Mouse (Mus musculus) neural tube, embryonic 12.5 days (tissue): ENCODE measurements at regions not wholly inside any gene's neighbourhood (a gene's known extent, or its start where the extent isn't known, plus 50 kb on each side); places are given as distances from the start of the nearest gene placed in this dataset.
"Not testable (repeated sequence)": the region's sequence is repeated elsewhere in the genome, so short reads cannot be mapped to it uniquely, and the experiment has no call there.

Source experiments
- ATAC-seq: fragments of 200-750 bp; cut with Nextera tagmentation; 2 replicates; pipeline ENCODE4 v1.8.0; 2017; ENCODE audit warnings: low read depth, mild to moderate bottlenecking, moderate TSS enrichment, moderate library complexity; ENCODE audit not compliant: low FRiP score
- H3K27ac ChIP-seq: fragments of 300-500 bp; sonication (generic); 2 replicates; pipeline ENCODE4 v1.5.1; 2016
- H3K27me3 ChIP-seq: fragments of 300-500 bp; sonication (generic); replicated peaks from 2 replicates; pipeline ENCODE4 v1.6.1; 2016; ENCODE audit warnings: mild to moderate bottlenecking
- H3K36me3 ChIP-seq: fragments of 300-500 bp; sonication (generic); 2 replicates; pipeline ENCODE4 v1.6.1; 2016; ENCODE audit warnings: mild to moderate bottlenecking
- H3K4me1 ChIP-seq: fragments of 300-500 bp; sonication (generic); 2 replicates; pipeline ENCODE4 v1.6.1; 2016
- H3K4me2 ChIP-seq: fragments of 300-500 bp; sonication (generic); replicated peaks from 2 replicates; pipeline ENCODE4 v1.6.1; 2016; ENCODE audit warnings: mild to moderate bottlenecking
- H3K4me3 ChIP-seq: fragments of 300-500 bp; sonication (generic); 2 replicates; pipeline ENCODE4 v1.5.1; 2016
- H3K9ac ChIP-seq: fragments of 300-500 bp; sonication (generic); 2 replicates; pipeline ENCODE4 v1.6.1; 2016; ENCODE audit warnings: mild to moderate bottlenecking
- H3K9me3 ChIP-seq: fragments of 300-500 bp; sonication (generic); 2 replicates; pipeline ENCODE4 v1.6.1; 2016; ENCODE audit warnings: mild to moderate bottlenecking
- WGBS: fragments of 180-500 bp; shearing (Covaris S2); methylation state at CpG from one replicate; pipeline ENCODE4 v1.1.7; 2016; 5-methylcytosine and 5-hydroxymethylcytosine counted together

DNA sequence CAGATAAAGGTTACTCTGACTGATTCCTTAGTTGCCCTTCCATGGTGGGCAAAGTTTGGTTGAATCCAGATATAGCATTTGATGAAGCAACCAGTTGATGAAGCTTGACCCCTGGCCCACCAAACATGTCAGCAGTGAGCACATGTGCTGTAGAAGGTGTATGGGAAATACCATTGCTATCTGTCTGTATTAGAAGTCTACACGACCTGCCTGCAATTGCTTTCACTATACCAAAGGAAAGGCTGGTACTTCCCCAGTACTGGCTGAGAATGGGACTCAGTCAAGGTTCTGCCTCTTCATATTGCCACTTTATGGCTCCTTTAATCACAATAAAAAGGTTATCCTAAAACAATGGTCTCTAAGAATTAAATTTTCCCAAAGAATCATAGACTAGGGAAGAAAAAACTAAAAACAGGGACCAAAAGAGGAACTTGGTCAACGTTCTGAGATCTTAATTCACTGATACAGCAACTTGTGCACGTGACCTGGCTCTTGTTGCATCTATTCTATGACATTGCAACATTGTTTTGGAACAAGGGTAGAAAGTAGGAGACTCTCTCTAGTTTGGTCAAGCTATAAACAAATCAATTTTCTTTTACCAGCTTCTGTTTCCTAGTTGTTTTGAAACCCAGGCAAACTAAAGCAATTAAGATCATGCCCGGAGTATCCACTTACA is 284.0 kb downstream of the Rapgef2 start:
- Histone ChIP-seq H3K4me3 (no peak overlapping the region), H3K4me1 (no peaks in the 10 kb centered on the region), H3K27ac (no peak overlapping the region), H3K9ac (no peak overlapping the region), H3K27me3 (no peaks in the 10 kb centered on the region), H3K36me3 (no peaks in the 10 kb centered on the region), H3K4me2 (no peak overlapping the region), H3K9me3 (no peaks in the 10 kb centered on the region)
- 89% methylated on average over 4 of the region's 4 CpGs for WGBS
- ATAC-seq, result no peak

DNA sequence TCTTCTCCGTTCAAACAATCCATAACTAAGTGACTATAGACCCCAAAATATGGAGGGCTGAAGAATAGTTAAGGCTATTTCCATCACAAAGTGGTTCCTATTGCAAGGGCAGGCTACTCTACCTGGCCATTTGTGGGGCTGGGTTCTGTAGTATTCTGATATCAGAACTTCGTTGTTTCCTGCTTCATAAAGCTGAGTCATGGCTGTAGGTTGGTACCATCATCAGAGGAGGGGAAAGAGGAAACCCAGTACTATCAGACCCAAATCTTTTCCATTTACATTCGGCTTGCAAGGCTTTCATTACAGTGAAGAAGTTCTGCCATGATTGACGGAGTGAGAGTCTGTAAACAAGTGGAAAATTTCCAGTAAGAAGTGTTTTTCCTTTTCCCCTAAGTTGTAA is 284.6 kb downstream of the Rapgef2 start:
- 86% methylated on average over 4 of the region's 4 CpGs for WGBS
- Histone ChIP-seq H3K27me3 (no peaks in the 10 kb centered on the region), H3K9me3 (no peaks in the 10 kb centered on the region), H3K4me2 (no peak overlapping the region), H3K27ac (no peak overlapping the region), H3K9ac (no peak overlapping the region), H3K4me1 (no peaks in the 10 kb centered on the region), H3K4me3 (no peak overlapping the region), H3K36me3 (no peaks in the 10 kb centered on the region)
- no peak for ATAC-seq

DNA sequence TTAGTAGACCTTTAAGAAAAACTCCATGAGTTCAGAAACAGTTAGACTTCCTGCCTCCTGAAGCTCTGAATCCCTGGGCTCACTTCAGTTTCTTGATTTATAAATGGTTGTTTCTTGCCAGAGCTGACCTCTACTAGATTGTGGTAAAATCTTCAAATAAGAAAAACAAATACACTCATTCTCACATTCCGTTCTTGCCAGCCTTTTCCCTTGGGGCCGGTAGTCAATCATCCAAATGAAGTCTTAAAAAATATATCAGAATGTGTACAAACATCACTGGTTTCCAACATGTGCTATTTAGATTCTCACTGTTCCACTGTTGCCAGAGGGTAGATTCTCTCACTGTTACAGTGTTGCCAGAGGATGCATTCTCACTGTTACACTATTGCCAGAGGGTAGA is 286.0 kb downstream of the Rapgef2 start:
- WGBS, result 78% methylated on average over 2 of the region's 2 CpGs
- H3K27me3 ChIP-seq, result no peaks in the 10 kb centered on the region
- no peaks in the 10 kb centered on the region for H3K9me3 ChIP-seq

DNA sequence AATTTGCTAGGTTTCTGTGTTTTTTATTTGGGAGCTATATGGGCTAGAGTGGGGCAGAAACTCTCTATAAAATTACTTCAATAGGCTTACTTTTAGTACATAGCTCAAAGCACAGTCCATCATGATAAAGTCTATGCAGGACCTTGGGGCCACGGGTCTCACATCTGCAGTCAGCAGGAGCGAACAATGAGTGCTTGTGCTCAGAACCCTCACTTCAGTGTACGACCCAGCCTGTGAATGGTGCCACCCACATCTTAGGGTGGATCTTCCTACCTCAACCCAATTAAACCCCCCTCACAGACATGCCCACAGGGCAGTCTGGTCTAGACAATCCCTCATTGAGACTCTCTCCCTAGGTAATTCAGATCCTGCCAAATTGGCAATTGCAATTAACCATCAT is 286.5 kb downstream of the Rapgef2 start:
- Histone ChIP-seq H3K27ac (no peak overlapping the region), H3K9ac (no peak overlapping the region), H3K36me3 (no peaks in the 10 kb centered on the region), H3K9me3 (no peaks in the 10 kb centered on the region), H3K4me3 (no peak overlapping the region), H3K4me1 (no peaks in the 10 kb centered on the region), H3K4me2 (no peak overlapping the region), H3K27me3 (no peaks in the 10 kb centered on the region)
- no peak for ATAC-seq
- WGBS, result 60% methylated on average over 3 of the region's 3 CpGs

More for the DNA sequence above, 286.0 kb downstream of the Rapgef2 start:
- Histone ChIP-seq H3K27ac (no peak overlapping the region), H3K4me1 (no peaks in the 10 kb centered on the region), H3K36me3 (no peaks in the 10 kb centered on the region), H3K9ac (no peak overlapping the region), H3K4me3 (no peak overlapping the region), H3K4me2 (no peak overlapping the region)
- no peak for ATAC-seq

DNA sequence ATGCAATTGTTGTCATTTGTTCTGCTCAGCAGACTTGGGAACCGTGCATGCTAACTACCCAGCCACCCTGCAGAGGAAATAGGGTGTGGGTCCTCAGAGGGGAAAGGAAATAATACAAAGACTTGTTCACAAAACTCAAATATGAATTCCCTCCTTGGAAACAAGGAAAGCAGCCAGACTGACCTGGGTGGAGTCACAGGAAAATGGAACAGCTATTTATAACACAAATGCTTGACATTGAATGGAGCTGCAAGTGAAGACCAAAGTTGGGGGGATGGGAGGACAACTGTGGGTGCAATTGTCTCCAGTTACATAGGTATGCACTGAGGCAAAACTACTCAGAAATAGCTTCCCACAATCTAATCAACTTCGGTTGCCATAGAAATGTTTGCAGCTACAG is 298.2 kb downstream of the Rapgef2 start:
- Histone ChIP-seq H3K4me2 (no peak overlapping the region), H3K4me3 (no peak overlapping the region), H3K4me1 (no peaks in the 10 kb centered on the region), H3K9ac (no peak overlapping the region), H3K9me3 (no peaks in the 10 kb centered on the region), H3K27ac (no peak overlapping the region), H3K36me3 (no peaks in the 10 kb centered on the region), H3K27me3 (no peaks in the 10 kb centered on the region)
- WGBS, result 75% methylated on average over 2 of the region's 2 CpGs
- no peak for ATAC-seq

DNA sequence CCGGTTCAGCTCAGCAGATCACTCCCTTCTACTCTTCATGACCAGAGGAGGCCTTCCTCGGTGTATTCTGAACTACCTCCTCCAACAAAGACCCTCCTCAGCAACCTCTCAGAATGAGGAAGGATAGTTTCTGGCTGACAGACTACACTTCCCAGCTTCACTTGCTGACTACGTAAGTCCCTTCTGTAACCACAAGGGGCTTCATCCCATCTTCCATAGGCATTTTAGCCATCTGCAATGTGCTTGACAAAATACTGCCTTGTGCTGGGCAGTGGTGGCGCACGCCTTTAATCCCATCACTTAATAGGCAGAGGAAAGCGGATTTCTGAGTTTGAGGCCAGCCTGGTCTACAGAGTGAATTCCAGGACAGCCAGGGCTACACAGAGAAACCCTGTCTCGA is 299.6 kb downstream of the Rapgef2 start:
- 81% methylated on average over 7 of the region's 7 CpGs for WGBS
- H3K9ac ChIP-seq, result no peak overlapping the region

DNA sequence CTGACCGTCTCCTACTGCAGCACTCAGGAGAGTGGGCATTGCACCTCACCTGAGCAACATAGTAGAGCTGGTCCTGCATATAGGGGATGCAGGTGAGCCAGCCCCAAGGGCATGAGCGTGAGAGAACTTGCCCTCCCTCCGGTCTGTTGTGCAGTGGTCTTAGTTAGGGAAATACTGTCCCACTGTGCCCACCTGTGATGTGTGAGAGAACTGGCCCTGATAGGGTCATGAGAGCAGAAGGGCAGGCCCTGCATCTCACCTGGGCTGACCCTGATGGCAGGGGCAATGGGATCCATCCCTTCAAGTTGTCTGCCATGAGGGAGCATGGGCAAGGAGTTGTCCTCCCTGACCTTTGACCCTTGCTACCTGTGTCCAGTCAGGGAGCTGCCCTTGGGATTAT is 305.3 kb downstream of the Rapgef2 start:
- Histone ChIP-seq H3K4me2 (no peak overlapping the region), H3K27ac (no peak overlapping the region), H3K27me3 (no peaks in the 10 kb centered on the region), H3K9me3 (no peaks in the 10 kb centered on the region), H3K9ac (no peak overlapping the region), H3K36me3 (no peaks in the 10 kb centered on the region), H3K4me3 (no peak overlapping the region), H3K4me1 (no peaks in the 10 kb centered on the region)
- no peak for ATAC-seq
- 98% methylated on average over 3 of the region's 3 CpGs for WGBS

More for the DNA sequence above, 299.6 kb downstream of the Rapgef2 start:
- H3K27ac ChIP-seq, result no peak overlapping the region
- no peak overlapping the region for H3K4me3 ChIP-seq
- H3K4me2 ChIP-seq, result no peak overlapping the region
- no peaks in the 10 kb centered on the region for H3K27me3 ChIP-seq
- no peaks in the 10 kb centered on the region for H3K36me3 ChIP-seq
- H3K4me1 ChIP-seq, result no peaks in the 10 kb centered on the region
- ATAC-seq, result no peak
- no peaks in the 10 kb centered on the region for H3K9me3 ChIP-seq

DNA sequence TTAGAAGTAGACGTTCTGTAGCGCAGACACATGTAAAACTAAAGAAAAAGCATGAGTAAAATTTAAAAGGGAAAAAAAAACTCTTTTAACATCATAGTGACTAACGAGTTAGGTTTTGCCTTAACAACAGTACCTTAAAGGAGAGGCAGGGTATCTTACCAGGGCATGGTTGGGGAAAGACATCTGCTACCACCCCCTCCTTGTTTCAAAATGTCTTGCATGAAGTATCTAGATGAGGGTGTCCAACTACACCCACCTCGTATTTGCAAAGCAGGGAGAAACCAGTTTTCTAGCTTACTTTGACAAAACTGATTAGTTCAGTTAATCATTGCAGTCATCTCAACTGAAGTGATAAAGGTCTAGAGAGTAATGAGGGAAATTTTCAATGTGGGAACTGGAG is 307.5 kb downstream of the Rapgef2 start:
- no peak for ATAC-seq
- Histone ChIP-seq H3K27ac (no peak overlapping the region), H3K9ac (no peak overlapping the region), H3K4me3 (no peak overlapping the region), H3K9me3 (no peaks in the 10 kb centered on the region), H3K36me3 (no peaks in the 10 kb centered on the region), H3K4me2 (no peak overlapping the region), H3K4me1 (no peaks in the 10 kb centered on the region), H3K27me3 (no peaks in the 10 kb centered on the region)
- WGBS, result 88% methylated on average over 4 of the region's 4 CpGs

DNA sequence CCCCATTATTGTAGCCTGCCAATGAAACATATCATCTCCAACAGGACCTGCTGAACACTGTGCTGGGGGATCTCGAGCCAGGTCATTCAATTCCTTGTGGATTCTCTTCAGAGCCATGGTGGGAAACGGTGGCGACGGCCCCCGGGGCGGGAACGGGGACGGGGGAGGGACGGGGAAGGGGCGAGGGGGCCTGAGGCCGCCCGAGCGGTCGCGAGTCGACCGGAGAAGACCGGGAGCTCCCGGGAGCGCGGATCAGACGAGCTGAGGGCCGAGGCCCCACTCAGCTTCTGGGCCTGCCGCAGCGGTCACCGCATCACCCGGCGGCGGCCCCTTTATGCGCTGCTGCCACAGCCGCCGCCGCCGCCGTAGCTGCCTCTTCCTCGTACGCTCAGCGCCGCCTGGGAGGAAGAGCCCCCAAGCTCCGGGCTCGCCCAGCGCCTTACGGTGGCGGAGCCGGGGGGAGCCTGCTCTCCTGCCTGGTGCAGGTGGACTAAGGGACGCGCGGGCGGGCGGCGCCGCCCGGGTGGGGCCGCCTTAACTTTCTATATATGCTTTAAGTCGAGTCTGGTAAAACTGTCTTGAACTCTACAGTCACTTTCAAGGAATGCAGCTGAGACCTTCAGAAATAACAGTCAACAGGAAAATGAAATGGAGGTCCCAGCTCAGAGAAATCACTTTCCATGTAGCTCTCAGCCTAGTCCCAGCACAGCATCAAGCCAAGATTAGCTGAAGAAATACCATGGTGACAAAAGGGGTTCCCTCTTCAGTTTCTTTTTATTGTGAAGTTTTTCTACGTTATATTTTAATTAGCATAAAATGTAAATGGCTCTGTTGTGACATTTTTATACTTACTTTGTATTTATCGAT is 319.4 kb downstream of the Rapgef2 start:
- H3K4me2 ChIP-seq, result peak overlapping the region; percentile 68
- H3K27ac ChIP-seq, H3K9me3 ChIP-seq, H3K27me3 ChIP-seq, H3K36me3 ChIP-seq, H3K4me1 ChIP-seq: not testable (repeated sequence)
- peak overlapping the region; percentile 43 for H3K4me3 ChIP-seq
- H3K9ac ChIP-seq, result peak overlapping the region; percentile 62
- ATAC-seq, result peak; percentile 91
- WGBS, result 4% methylated on average over 42 of the region's 57 CpGs

DNA sequence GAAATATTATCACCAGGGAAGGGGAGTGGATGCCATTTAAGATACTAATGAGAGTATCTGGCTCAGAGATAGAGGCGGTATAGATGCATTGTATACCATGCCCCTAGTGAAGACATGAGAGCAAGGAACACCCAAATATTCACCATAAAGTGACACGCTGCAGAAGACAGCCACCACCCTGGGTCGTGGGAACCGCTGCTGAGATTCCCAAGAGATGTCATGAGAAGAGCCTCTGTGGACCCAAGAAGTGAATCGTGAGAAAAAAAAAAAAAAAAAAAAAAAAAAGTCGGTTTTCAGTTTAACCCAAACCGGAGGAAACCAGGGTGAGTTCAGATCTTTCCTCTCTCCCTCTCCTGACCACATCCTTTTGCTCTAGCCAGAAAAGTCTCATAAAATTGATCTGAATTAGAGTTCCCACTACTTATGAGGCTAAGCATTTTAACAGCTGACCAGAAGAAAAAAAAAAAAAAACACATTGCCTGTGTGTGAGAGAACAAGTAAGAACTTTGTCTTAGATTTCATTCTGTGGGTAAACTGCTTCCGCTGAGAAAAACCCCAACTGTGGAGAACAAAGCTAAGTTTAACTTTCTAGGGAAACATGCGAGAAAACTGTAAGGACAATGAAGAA is 322.0 kb downstream of the Rapgef2 start:
- Histone ChIP-seq H3K36me3 (no peaks in the 10 kb centered on the region), H3K27ac (no peak overlapping the region), H3K4me1 (no peaks in the 10 kb centered on the region), H3K4me3 (no peak overlapping the region), H3K9ac (no peak overlapping the region), H3K4me2 (no peak overlapping the region), H3K9me3 (no peaks in the 10 kb centered on the region), H3K27me3 (0 out of 2 replicates have a peak, but pooled peaks cover 3% of the 10 kb centered on the region)
- no peak for ATAC-seq
- WGBS, result 81% methylated on average over 9 of the region's 9 CpGs

DNA sequence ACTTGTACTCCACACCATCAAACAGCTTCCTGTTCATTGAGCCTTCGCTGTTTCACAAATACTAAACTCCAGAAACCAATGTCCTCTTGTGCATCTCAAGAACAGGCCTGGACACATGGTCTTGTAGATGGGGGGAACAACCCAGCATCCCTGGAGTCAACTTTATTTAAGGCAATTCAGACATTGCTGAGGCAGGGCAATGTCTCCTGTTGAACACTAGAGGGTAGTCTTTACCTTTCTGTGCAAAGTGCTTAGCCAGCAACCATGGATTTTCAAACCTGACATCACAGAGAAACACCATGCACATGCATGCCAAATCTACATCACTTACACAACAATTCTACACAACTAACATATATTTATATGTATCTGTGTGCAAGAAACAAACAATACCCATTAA is 327.5 kb downstream of the Rapgef2 start:
- H3K9ac ChIP-seq, result no peak overlapping the region
- 25% methylated on average over 1 of the region's 1 CpGs for WGBS
- H3K27ac ChIP-seq, result no peak overlapping the region
- no peaks in the 10 kb centered on the region for H3K36me3 ChIP-seq
- no peaks in the 10 kb centered on the region for H3K9me3 ChIP-seq
- no peaks in the 10 kb centered on the region for H3K4me1 ChIP-seq
- peak; percentile 74 for ATAC-seq
- no peak overlapping the region for H3K4me2 ChIP-seq
- H3K27me3 ChIP-seq, result no peaks in the 10 kb centered on the region
- no peak overlapping the region for H3K4me3 ChIP-seq

DNA sequence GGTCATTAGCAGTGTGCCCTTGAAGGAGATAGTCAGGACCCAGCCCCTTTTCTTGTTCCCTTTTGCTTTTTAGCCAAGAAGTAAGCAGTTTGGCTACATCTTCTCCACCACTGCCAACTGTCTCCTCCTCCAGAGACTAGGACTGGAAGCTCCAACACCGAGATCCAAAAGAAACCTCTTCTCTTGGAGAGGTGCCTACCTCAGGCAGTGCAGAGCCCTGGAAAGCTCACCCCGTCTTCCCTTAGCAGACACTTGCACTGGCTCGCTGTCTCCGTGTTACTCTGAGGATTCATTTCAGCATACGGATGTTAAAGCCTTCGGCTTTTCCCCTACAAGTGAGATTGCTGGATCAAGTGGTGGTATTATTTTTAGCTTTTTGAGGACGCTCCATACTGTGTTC is 331.0 kb downstream of the Rapgef2 start:
- H3K9ac ChIP-seq, result no peak overlapping the region
- H3K9me3 ChIP-seq, result no peaks in the 10 kb centered on the region
- no peak overlapping the region for H3K27ac ChIP-seq
- no peak for ATAC-seq
- H3K4me1 ChIP-seq, result no peaks in the 10 kb centered on the region
- H3K36me3 ChIP-seq, result no peaks in the 10 kb centered on the region
- 90% methylated on average over 7 of the region's 7 CpGs for WGBS
- no peak overlapping the region for H3K4me2 ChIP-seq
- no peaks in the 10 kb centered on the region for H3K27me3 ChIP-seq
- no peak overlapping the region for H3K4me3 ChIP-seq
